Mouse (Mus musculus): ENCODE data around the gene Tspo2.
A peak's percentile ranks its signal among the peaks of the same experiment; 100 is the strongest.

Gene Tspo2

GRCm38 (mm10) chr17:48462096-48462495 lies 10.8 kb upstream of the Tspo2 start:
- no peaks in the 10 kb centered on the region for H3K36me3 ChIP-seq (ENCODE audit: control insufficient read depth, insufficient read depth, low read length, poor library complexity, severe bottlenecking)
- DNase-seq (ENCODE audit: low read depth, low spot score) = peak; percentile 60
- no peaks in the 10 kb centered on the region for H3K27me3 ChIP-seq (ENCODE audit: control insufficient read depth, insufficient read depth, low read length, poor library complexity, severe bottlenecking)

GRCm38 (mm10) chr17:48457971-48458653 lies 6.8 kb upstream of the Tspo2 start:
- peak; percentile 65 for DNase-seq (ENCODE audit: low read depth, low spot score)
- Histone ChIP-seq H3K36me3 (ENCODE audit: control insufficient read depth, insufficient read depth, low read length, poor library complexity, severe bottlenecking) (no peaks in the 10 kb centered on the region), H3K27me3 (ENCODE audit: control insufficient read depth, insufficient read depth, low read length, poor library complexity, severe bottlenecking) (no peaks in the 10 kb centered on the region)

DNA sequence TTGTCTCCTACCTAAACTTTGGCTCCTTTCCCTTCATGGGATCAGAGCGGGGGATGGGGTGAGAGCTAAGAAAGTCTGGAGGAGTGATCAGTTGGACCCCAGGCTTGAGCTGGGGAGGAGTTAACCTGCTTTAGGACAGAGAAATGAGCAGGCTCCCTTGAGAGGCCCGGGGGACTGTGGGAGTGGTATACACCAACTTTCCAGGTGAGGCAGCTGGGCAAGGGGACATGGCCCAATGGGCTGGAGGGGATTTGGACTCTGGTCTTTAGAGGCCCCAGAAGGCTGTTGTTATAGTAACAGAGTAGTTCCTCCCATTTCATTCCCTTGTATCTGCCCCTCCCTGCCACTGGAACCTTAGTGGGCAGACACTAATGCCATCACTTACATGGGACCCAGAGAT lies 4.6 kb upstream of the Tspo2 start:
- Histone ChIP-seq H3K36me3 (ENCODE audit: control insufficient read depth, insufficient read depth, low read length, poor library complexity, severe bottlenecking) (no peaks in the 10 kb centered on the region), H3K27me3 (ENCODE audit: control insufficient read depth, insufficient read depth, low read length, poor library complexity, severe bottlenecking) (no peaks in the 10 kb centered on the region)
- no peak for DNase-seq (ENCODE audit: low read depth, low spot score)

DNA sequence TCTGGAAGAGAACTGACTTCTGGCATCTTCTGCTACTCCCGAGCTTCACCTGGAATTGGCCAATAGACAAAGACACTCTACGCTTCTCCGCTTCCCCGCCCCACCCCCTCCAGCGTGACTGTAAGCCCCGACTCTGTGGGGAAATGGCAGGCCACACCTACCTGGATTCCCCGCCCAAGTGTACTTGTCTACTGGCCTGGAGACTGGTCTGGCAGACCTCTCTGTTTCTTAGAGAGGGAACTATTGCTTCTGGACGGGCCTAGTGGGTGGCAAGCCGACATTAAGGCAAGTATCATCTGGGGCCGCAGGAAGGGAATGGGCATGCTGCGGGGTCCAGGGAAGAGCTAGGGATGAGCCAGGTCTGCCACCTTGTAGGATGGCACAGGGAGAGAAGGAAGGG lies 3.4 kb upstream of the Tspo2 start, which contains the start of gene Unc5cl:
Gene Unc5cl, plus strand, starts transcription at position 214 of the 400 bp plus-strand sequence.
- H3K36me3 ChIP-seq (ENCODE audit: control insufficient read depth, insufficient read depth, low read length, poor library complexity, severe bottlenecking) = no peaks in the 10 kb centered on the region
- DNase-seq (ENCODE audit: low read depth, low spot score) = no peak

DNA sequence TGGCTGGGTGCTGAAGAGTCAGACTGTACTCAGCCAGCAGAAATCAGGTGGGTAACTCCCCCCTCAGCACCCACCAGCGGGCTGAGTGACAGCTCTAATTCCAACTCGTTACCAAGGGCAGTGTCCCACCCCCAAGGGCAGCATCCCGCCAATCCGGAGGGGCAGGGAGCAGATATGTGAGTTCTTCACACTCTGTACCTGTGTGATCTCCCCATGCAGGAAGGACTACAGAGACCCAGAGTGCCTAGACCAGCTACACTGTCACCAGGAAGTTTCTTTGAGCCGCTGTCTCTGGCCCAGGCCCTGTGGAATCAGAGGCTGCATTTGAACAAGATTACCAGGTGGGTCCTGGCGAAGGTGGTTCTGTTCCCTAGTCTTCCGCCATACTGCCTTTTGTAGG lies 2.9 kb upstream of the Tspo2 start:
- no peak for DNase-seq (ENCODE audit: low read depth, low spot score)
- Histone ChIP-seq H3K36me3 (ENCODE audit: control insufficient read depth, insufficient read depth, low read length, poor library complexity, severe bottlenecking) (no peaks in the 10 kb centered on the region), H3K27me3 (ENCODE audit: control insufficient read depth, insufficient read depth, low read length, poor library complexity, severe bottlenecking) (no peaks in the 10 kb centered on the region)

More for the DNA sequence above, 3.4 kb upstream of the Tspo2 start, which contains the start of gene Unc5cl:
- no peaks in the 10 kb centered on the region for H3K27me3 ChIP-seq (ENCODE audit: control insufficient read depth, insufficient read depth, low read length, poor library complexity, severe bottlenecking)

- DNase-seq (ENCODE audit: low read depth, low spot score) = peak; percentile 53
- no peaks in the 10 kb centered on the region for H3K36me3 ChIP-seq (ENCODE audit: control insufficient read depth, insufficient read depth, low read length, poor library complexity, severe bottlenecking)
- H3K27me3 ChIP-seq (ENCODE audit: control insufficient read depth, insufficient read depth, low read length, poor library complexity, severe bottlenecking) = no peaks in the 10 kb centered on the region
These were observed 2.2 kb upstream of the Tspo2 start for GRCm38 (mm10) chr17:48453489-48453888.

DNA sequence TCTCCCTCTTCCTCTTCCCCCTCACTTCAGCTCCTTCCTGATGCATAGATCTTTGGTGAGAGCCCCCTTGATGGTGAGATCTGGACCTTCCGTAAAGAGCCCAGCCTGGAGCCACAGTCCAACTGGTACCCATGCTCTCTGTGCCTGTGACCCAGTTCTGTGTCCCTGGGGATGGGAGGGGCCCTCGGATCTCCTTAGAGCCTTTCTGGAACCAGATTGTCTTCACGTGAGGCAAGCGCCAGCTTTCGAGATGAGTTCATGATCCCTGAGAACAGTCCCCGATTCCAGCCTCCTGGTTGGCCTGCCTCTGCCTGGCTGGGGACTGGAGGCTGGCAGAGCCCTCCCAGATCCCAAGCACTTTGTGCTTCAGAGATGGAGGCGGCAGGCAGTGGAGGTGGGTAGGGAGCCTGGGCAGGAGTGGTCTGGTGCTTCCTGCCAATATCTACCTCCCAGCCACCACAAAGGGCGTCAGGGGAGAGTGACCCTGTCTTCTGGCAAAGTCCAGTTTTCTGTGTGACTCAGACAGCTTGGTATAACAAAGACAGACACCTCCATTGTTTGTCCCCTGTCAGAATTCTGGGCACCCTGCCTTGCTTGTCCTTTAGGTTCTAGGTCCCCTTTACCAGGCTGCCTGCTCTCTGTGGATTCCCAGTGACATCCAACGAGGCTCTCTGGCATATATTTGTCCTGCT lies 577 bp upstream of the Tspo2 start:
- no peaks in the 10 kb centered on the region for H3K27me3 ChIP-seq (ENCODE audit: control insufficient read depth, insufficient read depth, low read length, poor library complexity, severe bottlenecking)
- no peaks in the 10 kb centered on the region for H3K36me3 ChIP-seq (ENCODE audit: control insufficient read depth, insufficient read depth, low read length, poor library complexity, severe bottlenecking)
- no peak for DNase-seq (ENCODE audit: low read depth, low spot score)

DNA sequence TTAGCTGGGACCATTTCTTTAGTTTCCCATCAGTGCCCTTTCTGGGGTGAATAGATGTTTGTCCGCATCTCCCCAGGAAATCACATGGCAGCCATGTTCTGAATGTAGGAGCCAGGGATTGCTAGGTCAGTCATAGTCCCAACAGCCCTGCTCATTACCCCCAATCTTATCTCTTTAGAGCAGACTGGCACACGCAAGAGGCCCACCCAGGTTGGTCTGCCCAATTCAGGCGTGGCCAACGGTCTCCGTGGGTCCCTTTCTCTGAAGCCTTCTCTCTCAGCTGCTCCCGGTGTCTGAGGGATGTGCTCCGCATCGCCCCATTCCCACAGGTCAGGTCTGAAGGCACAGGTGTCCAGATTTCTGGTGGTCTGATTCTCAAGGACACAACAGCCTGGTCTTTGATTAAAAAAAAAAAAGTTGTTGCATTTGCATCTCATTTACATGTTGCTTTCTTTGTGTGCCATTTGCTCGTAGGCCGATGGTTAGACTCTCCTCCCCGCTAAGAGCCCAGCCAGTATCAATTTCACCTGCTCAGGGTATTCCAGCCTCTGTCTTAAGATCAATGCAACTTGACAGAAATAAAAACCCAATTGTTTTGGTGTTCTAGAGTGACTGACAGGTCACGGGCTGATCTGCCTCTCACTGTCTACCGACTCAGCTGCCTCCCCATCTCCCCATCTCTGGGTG lies 513 bp downstream of the Tspo2 start:
- DNase-seq (ENCODE audit: low read depth, low spot score) = no peak

GRCm38 (mm10) chr17:48447675-48448074 lies 3.6 kb downstream of the Tspo2 start:
- H3K27me3 ChIP-seq (ENCODE audit: control insufficient read depth, insufficient read depth, low read length, poor library complexity, severe bottlenecking) = no peaks in the 10 kb centered on the region
- DNase-seq (ENCODE audit: low read depth, low spot score) = no peak
- H3K36me3 ChIP-seq (ENCODE audit: control insufficient read depth, insufficient read depth, low read length, poor library complexity, severe bottlenecking) = no peaks in the 10 kb centered on the region

More for the DNA sequence above, 513 bp downstream of the Tspo2 start:
- no peaks in the 10 kb centered on the region for H3K36me3 ChIP-seq (ENCODE audit: control insufficient read depth, insufficient read depth, low read length, poor library complexity, severe bottlenecking)
- H3K27me3 ChIP-seq (ENCODE audit: control insufficient read depth, insufficient read depth, low read length, poor library complexity, severe bottlenecking) = no peaks in the 10 kb centered on the region

DNA sequence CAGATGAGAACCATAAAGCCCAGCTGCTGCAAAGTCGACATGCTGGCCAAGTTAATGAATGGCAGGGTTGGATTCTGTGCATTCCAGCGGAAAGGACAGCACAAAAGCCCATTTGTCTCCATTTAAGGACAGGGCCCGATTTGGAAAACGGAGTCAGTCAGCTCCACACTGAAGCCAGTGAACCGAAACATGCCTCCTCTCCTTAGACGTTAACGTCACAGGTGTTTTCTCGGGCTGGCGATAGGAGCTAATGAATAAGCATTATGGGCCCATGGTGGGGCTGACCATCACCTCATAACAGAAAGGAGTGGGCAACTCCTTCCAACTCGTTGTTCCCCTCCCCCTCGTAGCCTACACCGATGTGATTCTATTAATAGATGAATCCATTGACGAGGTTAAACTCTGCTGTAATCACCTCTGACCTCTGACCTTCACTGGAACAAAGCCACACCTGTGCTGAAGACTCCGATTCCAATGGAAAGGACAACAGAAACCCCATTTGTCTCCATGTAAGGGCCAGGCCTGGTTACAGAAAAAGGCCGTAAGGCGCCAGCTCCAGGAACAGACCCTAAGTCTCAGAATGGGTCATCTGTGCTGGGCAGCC lies 7.7 kb downstream of the Tspo2 start:
- Histone ChIP-seq H3K36me3 (ENCODE audit: control insufficient read depth, insufficient read depth, low read length, poor library complexity, severe bottlenecking) (no peaks in the 10 kb centered on the region), H3K27me3 (ENCODE audit: control insufficient read depth, insufficient read depth, low read length, poor library complexity, severe bottlenecking) (no peaks in the 10 kb centered on the region)
- DNase-seq (ENCODE audit: low read depth, low spot score) = no peak

DNA sequence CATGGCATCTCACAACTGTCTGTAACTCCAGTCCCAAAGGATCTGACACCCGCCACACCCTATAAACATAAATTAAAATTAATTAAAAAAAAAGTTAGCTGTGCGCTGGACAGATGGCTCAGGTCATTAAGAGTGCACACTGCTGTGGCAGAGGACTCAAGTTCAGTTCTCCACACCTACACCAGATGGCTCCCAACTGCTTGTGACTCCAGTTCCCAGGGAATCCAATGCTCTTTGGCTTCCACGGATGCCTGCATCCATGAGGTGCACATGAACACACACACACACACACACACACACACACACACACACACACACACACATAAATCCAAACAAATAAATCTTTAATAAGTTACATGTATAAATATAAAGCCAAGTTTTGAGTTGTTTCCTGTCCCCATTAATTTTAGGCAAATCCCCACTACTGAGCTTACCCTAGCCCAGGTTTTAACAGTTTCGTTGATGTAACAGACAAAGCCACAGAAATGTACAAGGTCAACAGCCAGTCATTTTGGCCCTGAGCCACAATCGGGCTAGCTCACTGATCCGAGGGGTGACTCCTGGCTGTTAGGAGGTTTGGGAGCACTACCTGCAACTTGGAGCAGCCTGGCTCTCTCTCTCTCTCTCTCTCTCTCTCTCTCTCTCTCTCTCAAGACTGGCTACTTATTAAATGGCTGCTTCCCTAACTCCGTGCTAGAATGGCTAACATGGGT lies 8.4 kb downstream of the Tspo2 start:
- no peaks in the 10 kb centered on the region for H3K36me3 ChIP-seq (ENCODE audit: control insufficient read depth, insufficient read depth, low read length, poor library complexity, severe bottlenecking)
- no peaks in the 10 kb centered on the region for H3K27me3 ChIP-seq (ENCODE audit: control insufficient read depth, insufficient read depth, low read length, poor library complexity, severe bottlenecking)
- no peak for DNase-seq (ENCODE audit: low read depth, low spot score)

GRCm38 (mm10) chr17:48437421-48437911 lies 13.9 kb downstream of the Tspo2 start:
- H3K36me3 ChIP-seq (ENCODE audit: control insufficient read depth, insufficient read depth, low read length, poor library complexity, severe bottlenecking) = no peaks in the 10 kb centered on the region
- DNase-seq (ENCODE audit: low read depth, low spot score) = no peak

GRCm38 (mm10) chr17:48436487-48436886 lies 14.8 kb downstream of the Tspo2 start:
- H3K27me3 ChIP-seq (ENCODE audit: control insufficient read depth, insufficient read depth, low read length, poor library complexity, severe bottlenecking) = no peaks in the 10 kb centered on the region
- DNase-seq (ENCODE audit: low read depth, low spot score) = no peak
- H3K36me3 ChIP-seq (ENCODE audit: control insufficient read depth, insufficient read depth, low read length, poor library complexity, severe bottlenecking) = no peaks in the 10 kb centered on the region

More at GRCm38 (mm10) chr17:48437421-48437911, 13.9 kb downstream of the Tspo2 start:
- no peaks in the 10 kb centered on the region for H3K27me3 ChIP-seq (ENCODE audit: control insufficient read depth, insufficient read depth, low read length, poor library complexity, severe bottlenecking)

GRCm38 (mm10) chr17:48434479-48434878 lies 16.8 kb downstream of the Tspo2 start:
- no peaks in the 10 kb centered on the region for H3K36me3 ChIP-seq (ENCODE audit: control insufficient read depth, insufficient read depth, low read length, poor library complexity, severe bottlenecking)
- no peak for DNase-seq (ENCODE audit: low read depth, low spot score)
- H3K27me3 ChIP-seq (ENCODE audit: control insufficient read depth, insufficient read depth, low read length, poor library complexity, severe bottlenecking) = no peaks in the 10 kb centered on the region

Data from splenic B cell, adult 2 months (primary cell).